Mouse (Mus musculus) urinary bladder, postnatal 10 days (tissue): ENCODE results near the gene Tjp2.
"Not testable (repeated sequence)": the region's sequence is repeated elsewhere in the genome, so short reads cannot be mapped to it uniquely, and the experiment has no call there.

ENCODE experiments used
- DNase-seq: peaks from one replicate; pipeline ENCODE4 v3.0.0; 2022; ENCODE audit warnings: low spot score

Tjp2 gene

DNA sequence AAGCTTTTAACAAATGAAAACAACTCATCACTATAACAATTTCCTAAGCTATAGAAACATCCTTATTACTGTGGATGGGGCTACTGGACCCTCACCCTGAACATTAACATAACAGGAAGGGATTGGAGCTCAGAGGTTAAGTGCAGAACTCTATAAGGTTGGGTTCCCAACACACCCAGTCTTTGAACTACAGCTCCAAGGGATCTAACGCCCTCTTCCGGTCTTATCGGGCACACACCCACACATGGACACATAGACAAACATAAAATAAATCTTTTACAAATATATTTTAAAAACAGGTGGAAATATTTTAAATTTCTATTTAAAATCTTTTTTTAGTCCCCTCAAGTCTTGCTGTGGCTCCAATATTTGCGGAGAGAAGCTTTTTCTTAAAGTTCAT lies 3.4 kb downstream of the Tjp2 start:
- DNase-seq = no peak

DNA sequence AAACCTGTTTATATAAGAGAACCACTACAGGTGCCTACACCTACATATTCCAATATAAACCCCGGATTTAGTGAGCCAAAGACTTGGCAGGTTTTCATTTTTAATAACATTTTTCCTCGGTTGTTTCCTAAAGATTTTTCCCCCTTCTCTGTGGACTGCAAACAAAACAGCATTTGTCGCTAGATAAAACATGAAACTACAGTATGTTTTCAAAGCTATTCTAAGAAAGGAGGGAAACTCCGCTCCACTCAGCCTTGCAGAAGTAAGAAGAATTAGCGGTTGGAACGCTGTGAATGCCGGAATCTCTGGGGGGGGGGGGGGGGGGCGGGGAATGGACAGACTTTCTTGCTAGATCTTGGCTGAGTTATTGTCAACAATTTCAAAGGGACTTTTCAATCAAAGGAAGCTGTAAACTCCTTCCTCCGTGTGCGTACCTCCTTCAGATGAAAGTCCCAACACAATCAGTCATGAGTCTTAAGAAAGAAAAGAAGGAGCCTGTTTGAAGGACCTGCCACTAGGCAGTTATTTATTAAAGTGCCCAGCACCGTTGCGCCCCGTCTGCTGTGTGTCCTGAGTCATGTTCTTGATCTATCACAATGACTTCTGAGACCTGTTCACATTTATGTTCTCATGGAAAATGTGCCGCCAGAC lies 3.9 kb downstream of the Tjp2 start:
- no peak for DNase-seq

DNA sequence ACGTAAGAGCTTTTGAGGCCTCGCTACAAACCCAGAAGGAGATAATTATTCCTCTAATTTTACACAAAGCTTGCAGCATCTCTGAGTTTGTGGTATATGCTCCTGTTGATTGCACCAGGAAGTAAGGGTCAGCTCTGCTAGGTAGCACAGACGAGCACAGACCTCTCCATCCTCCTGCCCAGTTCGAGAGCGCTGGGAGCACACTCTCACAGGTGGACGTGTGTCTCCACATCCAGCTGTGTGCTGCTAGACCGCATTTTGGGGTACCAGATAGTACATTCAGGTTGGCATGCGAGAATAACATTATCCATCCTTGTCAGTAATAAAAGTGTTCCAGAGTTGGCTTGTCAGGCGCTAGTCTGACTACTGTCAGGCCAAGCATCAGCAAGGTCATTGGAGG lies 5.8 kb downstream of the Tjp2 start:
- no peak for DNase-seq

DNA sequence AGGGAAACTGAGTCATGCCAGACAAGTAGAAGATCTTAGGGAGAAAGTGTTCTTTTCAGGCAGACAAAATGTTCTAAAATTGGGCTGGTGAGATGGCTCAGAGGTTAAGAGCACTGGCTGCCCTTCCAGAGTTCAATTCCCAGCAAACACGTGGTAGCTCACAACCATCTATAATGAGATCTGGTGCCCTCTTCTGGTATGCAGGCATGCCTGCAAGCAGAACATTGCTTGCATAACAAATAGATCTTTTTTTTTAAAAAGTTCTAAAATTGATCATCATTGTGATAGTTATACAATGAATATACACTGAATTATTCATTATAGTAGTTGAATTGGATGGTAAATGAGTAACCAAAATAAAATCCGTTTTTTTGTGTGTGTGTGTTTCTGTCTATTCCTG lies 6.5 kb downstream of the Tjp2 start:
- DNase-seq = no peak

DNA sequence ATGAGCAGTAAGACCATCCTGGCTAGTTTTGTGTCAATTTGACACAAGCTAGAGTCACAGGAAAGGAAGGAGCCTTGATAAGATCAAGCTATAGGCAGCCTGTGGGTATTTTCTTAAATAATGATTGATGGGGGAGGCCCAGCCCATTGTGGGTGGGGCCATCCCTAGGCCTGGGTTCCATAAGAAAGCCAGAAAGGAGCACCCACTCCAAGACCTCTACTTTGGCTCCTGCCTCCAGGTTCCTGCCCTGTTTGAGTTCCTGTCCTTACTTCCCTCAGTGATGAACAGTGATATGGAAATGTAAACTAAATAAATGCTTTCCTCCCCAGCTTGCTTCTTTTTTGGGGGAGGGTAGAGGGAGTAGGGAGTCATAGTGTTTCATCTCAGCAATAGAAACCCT lies 7.0 kb downstream of the Tjp2 start:
- no peak for DNase-seq

DNA sequence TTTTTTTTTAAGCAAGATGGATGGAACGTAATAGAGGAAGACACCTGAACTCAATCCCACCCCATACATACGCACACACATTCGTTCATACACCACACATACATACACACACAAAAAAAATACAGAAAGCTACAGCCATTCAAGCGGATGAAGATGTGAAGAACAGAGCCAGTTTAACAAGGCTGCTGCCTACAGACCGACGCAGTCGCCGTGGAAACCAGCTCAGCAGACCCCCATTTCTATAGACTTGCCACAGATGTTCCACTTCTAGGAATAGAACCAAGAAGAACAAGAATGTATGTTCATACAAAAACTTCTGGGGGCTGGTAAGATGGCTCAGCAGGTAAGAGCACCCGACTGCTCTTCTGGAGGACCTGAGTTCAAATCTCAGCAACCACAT lies 8.1 kb downstream of the Tjp2 start:
- DNase-seq = no peak

DNA sequence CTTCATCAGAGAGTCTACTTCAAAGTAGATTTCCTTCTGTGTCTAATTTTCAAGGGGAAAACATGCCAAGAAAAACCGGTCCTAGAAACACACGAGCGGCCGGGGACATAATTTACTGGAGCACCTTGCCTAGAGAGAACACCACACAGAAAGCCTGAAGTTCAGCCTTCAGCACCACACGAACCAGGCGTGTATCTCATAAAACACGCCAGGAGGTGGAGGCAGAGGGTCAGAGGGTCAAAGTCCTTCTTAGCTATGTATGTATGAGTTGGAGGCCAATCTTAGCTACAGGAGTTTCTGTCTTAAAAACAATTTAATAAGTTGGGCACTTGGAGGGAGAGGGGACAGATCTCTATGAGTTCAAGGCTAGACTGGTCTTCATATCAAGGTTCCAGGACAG lies 9.9 kb downstream of the Tjp2 start:
- DNase-seq = no peak

DNA sequence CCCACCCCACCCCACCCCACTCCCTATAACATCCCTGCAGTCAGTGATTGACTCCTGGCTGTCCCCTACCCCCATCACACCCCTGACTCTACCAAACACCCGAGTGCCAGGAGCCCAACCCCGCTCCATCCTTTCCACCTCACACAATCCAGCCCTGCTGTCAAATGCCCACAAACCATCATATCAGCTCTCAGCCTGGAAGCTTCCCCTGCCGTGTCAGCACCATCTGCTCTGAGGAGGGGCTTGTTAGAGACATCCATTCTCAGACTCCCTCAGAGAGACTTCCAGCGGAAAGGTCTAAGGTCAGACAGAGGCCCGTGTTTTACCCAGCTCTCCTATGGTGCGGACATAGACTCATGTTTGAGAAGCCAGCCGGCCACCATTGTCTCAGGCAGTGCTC lies 11.5 kb downstream of the Tjp2 start:
- DNase-seq = no peak

DNA sequence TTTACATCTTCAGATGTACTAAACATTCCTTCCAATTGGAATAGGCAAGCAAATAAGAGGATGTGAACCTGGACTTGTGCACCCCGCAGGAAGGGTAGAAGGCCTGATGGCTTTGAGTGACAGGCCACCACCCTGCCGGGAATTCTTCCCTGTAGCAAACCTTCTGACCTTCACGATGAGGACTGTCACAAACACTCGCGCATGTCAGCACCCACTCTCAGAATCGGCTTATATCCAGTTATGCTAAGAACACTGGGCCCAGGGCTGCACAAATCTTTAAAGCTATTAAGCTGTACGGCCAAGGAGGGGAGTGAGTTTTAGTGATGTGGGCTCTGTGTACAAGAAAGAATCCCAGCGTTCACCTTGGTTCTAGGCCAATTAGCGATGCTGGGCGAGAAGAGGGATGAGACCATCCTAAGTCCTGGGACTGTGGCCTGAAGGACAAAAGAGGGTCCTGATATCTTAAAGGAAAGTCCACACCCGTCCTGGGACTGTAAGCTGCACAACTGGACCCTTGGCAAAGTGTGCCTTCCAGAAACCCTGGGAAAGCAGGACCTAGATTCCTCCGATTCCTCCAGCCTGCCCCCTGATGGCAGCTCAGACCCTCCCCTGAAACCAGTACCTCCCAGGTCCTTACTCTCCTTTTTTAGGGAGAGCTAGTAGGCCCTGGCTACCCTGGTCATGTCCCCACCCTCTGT lies 12.1 kb downstream of the Tjp2 start:
- no peak for DNase-seq

DNA sequence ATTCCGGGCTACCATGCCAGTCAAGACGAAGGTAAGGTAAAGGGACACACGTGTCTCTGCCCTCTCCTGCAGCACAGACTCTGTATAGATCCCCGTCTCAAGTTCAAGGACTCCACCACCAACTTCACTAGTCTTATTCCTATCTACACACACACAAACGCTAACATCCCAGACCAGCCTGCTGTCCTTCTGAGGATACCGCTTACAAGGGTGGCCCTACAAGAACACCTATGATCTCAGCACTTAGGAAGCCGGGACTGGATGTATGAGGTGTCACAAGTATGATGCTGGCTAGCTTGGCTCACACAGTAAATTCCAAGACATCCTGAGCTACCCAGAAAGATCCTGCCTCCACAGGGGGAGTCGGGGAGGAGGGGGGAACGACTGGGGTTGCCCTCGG lies 13.7 kb downstream of the Tjp2 start:
- no peak for DNase-seq

DNA sequence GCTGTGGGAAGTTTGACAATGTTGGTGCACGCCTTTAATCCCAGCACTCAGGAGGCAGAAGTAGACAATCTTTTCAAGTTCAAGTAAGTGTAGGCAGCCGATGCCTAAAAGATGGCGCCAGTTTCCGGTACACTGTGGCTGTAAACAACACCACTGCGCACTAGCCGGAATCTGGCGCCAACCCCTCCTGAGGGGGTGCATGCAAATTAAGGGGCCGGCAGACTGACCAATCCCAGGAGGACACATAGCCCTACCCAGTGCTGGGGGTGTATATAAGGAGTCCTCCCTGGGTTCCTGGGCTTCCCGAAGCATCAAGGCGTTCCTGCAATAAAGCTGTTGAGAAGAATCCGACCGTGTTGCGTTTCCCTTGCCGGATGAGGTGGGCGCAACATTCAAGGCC lies 15.3 kb downstream of the Tjp2 start:
- no peak for DNase-seq

DNA sequence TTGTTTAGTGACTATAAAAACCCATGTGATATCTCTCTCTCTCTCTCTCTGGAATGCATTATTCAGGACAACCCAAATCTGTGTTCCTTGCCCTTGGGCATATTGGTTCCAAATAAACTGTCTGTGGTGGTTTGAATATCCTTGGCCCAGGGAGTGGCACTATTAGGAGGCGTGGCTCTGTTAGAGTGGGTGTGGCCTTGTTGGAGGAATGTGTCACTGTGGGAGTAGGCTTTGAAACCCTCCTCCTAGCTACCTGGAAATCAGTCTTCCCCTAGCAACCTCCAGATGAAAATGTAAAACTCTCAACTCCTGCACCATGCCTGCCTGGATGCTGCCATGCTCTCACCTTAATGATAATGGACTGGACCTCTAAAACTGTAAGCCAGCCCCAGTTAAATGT lies 16.9 kb downstream of the Tjp2 start:
- DNase-seq = no peak

DNA sequence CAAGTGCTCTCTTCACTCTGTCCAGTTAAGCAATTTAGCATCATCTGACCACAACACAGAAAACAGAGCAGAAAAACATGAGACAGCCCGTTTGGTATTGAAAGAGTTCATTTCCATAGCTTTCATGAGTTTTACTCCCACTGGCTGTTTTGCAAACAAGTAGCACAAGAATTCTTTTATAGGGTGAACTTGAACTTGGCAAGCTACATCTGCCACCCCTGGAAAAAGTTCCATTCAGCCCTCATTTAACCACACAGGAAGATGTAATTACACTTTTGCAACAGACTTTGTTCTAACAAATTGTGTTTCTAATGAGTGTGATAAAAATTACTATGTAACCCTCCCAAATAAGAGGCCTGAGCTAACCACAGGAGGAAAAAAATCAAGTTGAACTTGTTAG lies 19.8 kb downstream of the Tjp2 start:
- DNase-seq = no peak

DNA sequence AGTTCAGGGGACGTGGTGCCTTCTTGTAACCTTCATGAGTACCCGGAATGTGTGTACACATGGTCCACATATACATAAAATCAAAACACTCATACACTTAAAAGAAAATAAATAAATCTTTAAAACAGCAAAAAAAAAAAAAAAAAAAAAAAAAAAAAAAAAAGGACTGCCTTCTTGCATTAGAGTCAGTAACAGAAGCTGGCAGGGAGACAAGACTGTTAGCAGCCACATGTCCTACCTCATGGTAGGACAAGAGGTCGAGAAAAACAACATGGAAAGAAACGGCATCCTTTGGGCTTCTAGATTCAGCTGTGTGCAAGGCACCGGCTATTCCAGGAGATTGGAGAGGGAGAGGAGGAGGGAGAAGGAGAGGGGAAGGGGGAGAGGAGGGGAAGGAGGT lies 23.0 kb downstream of the Tjp2 start:
- DNase-seq = no peak

DNA sequence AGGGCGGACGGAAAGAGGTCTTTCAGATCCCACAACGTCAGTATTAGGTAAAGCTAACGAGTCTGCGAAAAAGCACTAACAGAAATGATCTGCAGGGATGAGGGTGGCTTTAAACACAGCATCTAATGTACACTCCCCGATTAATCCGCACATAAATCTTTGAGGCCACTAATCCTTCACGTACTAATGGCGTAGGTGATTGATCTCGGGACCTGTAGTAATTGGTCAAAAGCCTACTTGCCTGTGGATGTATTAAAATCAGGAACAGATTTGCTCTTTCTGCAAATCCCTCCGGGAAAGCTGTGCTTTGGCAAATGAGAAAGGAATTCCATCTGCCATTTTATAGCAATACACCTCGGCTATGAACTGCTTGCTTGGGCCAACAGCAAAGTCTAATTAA lies 24.3 kb downstream of the Tjp2 start:
- DNase-seq = no peak

DNA sequence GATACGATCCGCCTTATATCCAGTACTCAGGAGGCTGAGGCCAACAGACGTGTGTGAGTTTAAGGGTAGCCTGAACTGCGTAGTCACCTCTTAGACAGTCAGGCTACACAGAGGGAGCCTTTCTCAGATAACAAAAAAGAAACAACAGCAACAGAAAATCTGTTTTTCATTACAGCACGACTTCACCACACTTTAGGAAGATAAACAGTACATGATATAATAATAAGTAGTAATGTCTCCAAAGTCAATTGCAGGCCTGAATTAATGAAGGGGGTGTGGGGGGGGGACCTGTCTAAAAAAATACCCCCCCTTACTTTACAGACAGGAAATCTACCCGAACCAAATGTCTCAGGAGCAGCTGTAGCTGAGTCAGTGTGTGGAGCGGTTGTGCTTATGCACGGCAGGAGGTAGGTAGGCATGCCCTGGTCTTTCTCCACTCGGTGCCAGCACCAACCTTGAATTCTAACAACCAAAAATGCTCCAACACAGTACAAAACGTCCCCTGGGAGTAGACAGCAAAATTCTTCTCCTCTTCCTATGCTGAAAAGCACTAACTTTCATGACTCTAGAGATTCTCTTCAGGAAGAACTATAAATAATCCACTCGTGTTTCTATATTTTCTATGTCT lies 26.0 kb downstream of the Tjp2 start:
- no peak for DNase-seq

DNA sequence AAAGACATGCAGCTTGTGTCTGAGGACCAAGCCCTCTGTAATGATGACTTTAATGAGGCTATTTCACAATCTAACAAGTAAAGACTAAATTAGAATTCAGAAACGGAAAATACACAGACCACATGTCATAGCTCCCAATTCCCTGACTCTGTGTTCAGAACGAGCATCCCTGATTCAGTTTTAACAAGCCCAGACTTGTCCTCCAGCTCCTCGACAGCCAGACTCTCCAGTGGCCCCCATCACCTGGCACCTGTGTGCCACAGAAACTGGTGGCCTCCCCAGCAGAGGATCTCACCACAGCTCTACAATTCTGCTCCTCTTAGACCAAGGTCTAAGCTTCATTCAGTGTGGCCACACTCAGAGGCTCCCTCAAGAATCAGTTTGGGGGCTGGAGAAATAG lies 27.5 kb downstream of the Tjp2 start:
- no peak for DNase-seq

DNA sequence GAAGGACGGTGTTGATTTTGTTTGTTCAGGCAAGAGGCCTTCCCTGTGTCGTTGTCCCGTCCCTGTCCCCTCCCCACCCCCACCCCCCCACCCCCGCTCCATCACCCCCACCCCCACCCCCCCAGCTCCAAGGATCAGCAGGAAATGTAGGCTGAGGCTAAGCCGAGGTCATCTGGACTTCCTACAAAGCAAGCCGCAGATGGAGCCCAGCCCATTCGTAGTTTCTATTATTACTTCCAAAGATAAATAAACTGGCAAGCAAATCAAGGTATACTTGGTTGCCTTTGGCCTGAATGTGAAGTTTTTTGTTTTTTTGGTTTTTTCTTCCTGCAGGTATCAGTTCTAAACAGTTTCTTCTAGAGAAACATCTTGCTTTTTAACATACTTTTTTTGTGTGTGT lies 29.6 kb downstream of the Tjp2 start:
- DNase-seq = no peak

DNA sequence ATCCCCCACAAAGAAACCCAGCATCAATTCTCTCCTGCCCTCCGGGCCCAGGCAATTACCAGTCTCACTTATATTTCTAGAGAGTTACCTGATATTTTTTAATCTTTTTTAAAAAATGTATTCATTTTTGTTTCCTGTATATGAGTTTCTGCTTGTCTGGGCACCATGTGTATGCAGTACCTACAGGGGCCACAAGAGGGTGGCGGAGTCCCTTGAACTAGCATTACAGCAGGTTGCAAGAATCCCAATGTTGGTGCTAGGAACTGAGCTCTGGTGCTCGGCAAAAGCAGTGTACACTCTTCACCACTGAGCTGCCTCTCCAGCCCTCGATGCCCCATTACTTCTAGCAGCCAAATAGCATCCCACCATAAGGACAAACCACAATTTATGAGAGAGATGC lies 30.6 kb downstream of the Tjp2 start:
- DNase-seq = no peak

DNA sequence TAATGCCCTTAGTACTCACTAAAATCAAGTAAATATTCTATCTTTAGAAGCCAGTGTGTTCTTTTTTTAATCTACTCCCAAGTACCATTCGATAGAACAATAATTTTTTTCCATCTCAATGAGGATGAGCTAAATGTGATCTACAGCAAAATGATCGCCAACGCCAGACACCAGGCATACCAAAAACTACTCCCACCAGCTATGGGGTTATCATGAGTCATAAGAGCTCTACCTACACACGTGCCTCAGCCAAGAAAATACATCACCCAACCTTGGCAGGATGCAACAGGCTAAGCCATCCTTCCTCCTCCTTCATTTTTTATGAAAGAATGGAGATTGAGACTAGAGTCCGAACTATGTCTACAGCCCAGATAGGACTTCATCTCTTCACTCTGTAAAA lies 31.9 kb downstream of the Tjp2 start:
- DNase-seq = no peak

DNA sequence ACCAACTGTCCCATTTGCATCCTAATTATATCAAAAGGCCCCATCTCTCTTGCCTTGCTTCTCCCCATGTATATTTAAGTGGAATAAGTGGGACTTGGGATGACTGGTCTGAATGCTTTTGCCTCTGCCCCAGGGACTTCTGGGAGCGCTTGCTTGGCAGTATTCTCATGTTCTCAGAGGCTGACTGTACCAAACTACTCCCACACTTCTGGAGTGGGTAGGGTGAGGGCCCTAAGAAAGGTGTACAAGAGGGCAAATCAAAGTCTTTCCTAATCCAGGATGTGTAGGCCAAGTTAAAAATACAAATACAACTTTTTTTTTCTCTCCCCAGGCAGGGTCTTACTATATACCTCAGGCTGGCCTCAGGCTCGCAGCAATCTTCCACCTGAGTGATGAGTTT lies 37.0 kb downstream of the Tjp2 start:
- no peak for DNase-seq

DNA sequence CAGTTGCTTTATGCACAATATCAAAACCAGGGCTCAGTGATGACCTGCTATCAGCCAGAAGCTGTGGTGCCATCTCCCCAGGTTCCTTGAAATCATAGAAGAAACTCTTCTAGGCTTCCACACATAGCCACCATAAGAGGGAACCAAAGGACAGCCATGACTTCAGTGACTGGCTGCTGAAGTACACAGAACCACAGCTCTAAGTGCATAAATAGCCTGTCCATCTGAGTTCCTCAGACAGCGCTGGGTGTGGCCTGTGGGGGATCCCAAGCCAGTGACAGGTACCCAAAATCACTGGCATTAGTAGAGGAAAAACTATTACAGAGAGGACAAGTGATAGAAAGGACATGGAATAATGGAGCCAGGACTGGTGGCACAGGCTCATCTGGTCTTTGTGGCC lies 37.5 kb downstream of the Tjp2 start:
- not testable (repeated sequence) for DNase-seq

DNA sequence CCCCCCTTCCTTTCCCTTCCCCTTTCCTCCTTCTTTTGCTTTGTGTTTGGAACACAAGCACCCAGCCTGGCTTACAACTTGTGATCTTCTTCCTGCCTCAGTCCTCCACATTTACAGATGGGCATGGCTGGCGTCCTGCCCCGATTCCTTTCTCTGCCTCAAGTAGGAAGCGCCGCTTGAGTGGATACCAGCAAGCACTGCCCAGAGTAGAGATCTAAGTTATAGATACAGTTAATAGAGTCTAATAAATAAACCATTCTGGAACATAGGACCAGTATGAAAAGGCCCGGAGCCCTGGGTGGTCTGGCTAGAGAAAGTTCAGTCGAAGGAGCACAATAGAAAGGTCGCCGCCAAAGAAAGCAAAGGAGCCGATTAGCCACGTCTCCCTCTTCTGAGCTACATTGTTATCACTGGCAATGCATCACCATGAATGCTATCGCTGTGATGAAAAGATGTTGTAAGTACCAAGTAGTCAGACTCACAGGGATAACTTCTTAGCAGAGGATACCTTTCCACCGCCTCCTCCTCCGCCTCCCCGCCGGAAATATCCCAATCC lies 41.1 kb downstream of the Tjp2 start:
- no peak for DNase-seq

DNA sequence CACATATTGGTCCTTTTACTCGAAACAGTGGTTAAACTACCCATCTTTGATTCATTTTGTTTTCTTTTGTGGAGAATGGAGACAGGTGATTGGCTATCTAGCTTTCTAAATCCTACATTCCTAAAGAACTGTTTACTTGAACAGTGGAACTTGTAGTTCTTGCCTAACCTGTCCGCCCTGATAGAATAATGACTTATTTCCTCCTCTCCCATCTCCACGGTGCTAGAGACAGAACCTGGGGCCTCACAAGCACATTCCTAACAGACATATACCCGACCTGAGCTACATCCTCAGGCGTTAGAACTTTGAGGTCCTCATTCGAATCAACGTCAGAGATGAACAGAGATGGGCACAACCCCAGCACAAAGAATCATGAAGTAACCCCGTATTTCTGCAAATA lies 44.4 kb downstream of the Tjp2 start:
- DNase-seq = no peak
